Mouse (Mus musculus): ENCODE measurements around the gene Prl8a6.

Prl8a6 gene

DNA sequence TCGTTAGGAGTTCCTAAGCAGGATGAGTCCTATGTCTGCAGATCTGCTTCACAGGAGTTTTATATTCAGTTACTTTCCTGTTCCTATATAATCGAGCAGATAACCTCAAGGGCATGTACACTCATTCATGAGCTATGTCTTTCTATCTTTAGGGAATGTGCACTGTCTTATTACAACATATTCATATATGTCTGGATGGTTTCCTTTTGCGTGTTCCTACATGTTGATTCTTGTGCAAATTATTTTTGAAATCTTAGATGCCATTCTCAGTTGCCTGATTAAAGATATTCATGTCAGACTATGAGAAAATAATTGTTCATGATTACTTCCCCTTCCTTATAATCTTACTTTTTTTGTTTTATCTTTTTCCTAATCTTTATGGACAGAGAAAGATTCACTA is at the start of gene Prl8a6:
Gene Prl8a6, minus strand, starts transcription at position 101 of the 400 bp plus-strand sequence.
- no peak for DNase-seq (ENCODE audit: low spot score)

GRCm38 (mm10) chr13:27433159-27433558 is 5.3 kb downstream of the Prl8a6 start:
- DNase-seq (ENCODE audit: low spot score) = no peak

DNA sequence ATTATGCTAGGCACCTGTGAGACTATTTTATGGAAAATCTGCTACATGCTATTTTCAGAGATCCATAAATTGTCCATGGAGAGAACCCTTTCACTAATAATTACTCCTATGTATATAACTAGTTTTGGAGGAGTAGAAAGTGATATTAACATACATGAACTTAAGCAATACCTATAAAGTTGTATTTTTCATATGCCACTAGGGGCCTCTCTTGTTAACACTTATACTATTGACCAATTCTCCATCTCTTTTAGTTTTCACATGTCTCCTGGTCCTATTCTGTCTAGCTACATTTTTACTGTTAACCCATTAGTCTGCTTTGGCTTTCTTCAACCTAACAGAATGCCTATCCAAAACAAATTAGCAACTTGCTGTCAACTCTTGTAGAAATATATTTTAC is 24.8 kb downstream of the Prl8a6 start:
- DNase-seq (ENCODE audit: low spot score) = no peak

DNA sequence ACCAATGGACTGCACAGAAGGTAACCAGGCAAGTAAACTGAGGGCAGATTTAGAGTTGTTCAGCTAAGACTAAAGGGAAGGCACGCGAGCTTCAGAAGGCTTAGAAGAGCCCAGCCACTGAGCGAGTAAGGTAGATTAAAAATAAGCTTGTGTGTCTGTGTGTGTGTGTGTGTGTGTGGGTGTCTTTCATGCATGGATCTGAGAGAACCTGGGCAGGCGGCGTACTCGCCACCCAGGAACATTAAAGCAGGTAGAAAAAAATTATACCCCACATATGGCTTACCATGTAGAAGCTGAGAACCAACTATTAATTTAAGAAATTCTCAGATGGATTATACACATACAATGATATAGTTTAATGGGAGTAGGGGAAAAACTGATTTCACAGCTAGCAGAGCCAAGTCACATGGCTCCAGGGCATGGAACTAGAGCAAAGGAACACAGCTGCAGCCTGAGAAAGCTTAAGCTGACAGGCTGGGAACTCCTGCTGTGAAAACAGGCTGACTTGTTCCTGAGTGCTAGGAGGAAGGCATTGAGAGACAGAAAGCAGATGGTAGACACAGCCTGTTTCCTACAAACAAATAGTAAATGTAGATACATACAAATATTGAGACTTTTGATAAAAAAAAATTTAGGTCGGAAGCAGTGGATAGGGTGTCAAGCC is 39.3 kb downstream of the Prl8a6 start:
- DNase-seq (ENCODE audit: low spot score) = no peak

DNA sequence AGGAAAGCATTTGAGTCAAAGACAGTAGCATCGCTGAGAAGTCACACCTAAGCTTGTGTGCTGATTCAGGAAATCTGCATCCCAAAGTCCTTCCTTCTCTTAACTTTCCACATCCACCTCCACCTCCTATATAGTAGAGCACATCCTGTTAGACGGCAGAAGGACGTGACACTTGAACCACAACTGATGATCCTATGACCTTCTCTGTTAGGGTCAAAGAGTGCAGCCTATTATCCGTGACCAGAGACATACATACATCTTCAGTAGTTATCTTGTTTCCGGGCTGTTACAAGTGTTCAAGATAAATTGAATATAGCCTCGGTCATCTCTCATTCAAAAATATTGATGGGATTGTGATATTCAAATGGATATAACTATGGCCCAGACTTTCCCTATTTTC is 47.7 kb downstream of the Prl8a6 start, which contains the start of gene Prl2b1:
Gene Prl2b1, minus strand, starts transcription at position 101 of the 400 bp plus-strand sequence.
- no peak for DNase-seq (ENCODE audit: low spot score)

Measured in c-Kit-positive CD71-positive TER-119-positive erythroid progenitor cells, embryonic 14.5 days (primary cell).